Mouse (Mus musculus) kidney, postnatal 10 days (tissue): ENCODE data around the gene Il17re.
A peak's percentile ranks its signal among the peaks of the same experiment; 100 is the strongest.

Experiments used
- DNase-seq: peaks from one replicate; pipeline ENCODE4 v3.0.0; 2021; ENCODE audit warnings: mixed read lengths

Gene Il17re

DNA sequence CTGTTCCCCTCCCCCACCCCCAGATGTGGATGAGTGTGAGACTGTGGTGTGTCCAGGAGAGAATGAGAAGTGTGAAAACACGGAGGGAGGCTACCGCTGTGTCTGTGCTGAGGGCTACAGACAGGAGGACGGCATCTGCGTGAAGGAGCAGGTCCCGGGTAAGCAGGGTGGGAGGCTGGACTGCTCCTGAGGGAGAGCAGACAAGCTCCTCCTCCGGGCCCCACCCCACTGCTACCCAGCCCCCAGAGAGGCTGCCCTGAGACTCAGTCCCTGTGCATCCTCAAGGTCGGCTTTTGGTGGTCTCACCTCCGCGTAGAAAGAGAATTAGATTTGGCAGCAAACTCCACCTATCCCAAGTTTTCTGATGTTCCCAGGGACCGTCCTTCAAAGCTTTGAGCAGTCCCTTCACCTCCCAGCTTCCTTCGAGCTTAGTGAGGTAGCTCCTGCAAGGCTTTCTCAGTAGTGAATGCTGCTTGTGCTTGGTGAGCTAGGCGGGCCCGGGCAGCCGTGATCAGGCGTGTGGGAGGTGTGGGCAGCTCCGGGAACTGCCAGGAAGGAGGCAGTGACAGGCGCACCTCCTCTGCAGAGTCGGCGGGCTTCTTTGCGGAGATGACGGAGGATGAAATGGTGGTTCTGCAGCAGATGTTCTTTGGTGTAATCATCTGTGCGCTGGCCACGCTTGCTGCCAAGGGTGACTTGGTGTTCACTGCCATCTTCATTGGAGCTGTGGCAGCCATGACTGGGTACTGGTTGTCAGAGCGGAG, 34.0 kb downstream of the Il17re start:
- DNase-seq: no peak

DNA sequence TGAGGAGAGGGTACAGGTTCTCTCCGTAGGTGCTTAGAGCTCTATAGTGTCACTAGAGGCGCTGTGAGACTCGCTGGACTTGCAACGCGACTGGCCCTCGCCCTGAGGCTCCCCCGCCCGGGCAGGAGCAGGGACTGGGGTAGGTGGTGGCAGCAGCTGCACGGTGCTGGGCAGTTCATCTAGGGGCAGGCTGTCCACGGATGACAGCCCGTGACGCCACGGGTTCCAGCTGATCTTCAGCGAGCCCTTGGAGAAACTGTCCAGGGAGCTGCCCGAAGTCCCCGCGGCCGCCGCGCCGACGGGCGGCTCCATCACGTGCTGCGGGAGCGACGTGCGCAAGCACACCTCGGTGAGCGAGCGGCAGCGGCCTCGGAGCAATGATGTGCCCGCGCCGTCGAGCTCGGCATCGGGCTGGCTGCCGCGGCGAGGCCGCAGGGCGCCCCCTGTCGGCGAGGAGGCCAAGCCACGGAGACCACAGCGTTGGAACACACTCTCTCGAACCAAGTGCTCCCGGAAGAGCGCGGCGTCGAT, 36.0 kb downstream of the Il17re start:
- peak; percentile 89 for DNase-seq

- DNase-seq: peak; percentile 20
Measured at GRCm38 (mm10) chr6:113495071-113495675, 36.9 kb downstream of the Il17re start.

DNA sequence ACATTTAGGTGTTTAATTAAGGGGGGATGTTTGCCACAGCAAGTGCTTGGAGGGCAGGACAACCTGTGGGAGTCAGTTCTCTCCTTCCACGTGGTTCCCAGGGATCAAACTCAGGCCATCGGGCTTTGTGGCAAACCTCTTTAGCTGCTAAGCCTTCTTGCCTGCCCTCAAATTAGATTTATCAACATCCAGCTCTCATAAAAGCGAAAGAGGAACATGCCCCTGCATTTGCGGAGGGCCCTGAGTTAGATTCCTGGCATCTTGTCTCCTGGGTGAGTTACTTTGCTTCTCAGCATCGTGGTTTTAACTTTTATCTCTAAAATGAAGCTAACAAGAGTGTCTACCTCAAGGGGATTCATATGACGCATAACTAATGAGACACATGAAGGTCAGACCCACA, 41.1 kb downstream of the Il17re start:
- no peak for DNase-seq

- DNase-seq: peak; percentile 26
Measured at GRCm38 (mm10) chr6:113501388-113502084, 43.3 kb downstream of the Il17re start, which contains the start of gene Prrt3. Prrt3 (minus strand) TSS chr6:113501931.

- DNase-seq: no peak
Measured at GRCm38 (mm10) chr6:113502801-113503200, 44.5 kb downstream of the Il17re start.

DNA sequence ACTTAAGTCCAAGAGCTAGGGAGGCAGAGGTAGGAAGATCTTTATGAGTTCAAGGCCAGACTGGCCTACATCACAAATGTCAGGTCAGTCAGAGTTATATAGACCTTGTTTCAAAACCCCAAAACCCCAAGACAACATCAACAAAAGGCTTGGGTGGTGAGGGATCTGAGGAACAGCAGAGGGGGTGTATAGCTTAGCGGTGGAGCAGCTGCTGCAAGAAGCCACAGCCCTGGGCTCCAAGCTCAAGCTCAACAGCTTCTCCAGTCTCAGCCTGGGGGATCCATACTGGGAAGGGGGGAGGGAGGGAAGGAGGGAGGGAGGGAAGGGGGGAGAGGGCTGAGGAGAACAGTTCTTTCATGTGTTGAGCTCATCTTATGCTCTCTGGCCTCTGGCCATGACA, 47.4 kb downstream of the Il17re start:
- DNase-seq: no peak

DNA sequence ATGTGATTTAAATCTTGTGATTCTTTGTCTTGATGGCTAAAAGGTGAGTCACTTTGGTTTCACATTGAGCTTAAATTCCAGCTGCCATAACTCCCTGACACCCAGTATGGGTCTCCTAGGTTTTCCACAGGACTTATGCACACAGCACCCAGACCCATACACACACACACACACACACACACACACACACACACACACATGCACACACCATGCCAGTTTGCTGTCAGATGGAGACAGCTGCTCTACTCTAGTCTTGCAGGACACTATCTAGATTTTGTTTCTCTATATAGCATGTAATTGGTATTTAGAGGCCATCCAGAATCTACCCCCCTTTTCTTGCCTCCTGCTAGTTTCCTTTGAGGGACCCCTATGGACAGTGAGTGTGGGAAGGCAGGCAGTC, 48.8 kb downstream of the Il17re start:
- DNase-seq: no peak

DNA sequence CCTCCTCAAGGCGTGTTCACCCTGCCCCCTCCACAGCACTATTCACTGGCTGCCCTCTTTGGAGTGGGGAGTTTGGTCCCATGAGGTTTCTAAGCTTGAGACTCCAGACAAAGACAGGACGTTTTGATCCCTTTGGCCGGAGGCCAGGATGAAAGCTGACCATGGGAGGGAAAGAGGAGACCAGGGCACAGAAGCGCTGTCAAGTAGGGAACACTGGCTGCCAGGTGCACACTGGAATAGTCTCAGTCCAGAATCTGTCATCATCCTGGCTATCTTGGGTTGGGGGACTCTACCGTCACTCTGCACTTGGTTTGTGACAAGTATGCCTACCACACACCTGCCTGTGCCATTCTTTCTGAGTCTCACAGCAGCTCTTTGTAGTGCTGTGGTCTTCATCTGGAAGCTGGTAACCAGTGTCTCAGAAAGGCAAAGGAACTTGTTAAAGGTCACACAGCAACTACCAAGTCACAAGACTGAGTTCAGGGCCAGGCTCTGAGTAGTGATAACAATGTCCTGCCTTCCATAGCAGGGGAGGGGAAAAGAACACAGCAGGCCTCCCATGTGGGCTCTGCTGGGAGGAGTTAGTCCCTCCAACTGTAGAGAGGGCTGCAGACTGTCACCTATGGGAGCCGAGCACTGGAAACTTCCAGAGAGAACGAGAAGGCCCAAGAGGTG, 50.1 kb downstream of the Il17re start:
- no peak for DNase-seq

GRCm38 (mm10) chr6:113508947-113509280, 50.6 kb downstream of the Il17re start:
- DNase-seq: no peak

DNA sequence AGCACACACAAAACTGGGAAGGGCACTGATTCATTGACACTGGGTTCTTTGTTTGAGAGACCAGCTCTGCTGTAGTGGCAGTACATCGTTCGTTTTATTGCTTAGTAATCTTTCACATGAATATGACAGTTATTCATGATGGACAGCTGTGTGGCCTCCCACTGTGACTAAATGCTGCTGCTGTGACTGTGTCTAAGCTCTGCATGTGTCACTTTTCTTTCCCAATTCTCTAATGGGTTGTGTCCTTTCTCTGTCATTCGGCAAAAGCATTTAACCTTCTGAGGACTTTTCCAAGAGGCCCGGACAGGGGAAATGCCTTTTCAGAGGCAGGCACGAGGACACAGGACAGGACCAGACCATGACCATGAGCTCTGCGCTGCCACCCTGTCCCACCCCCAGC, 55.7 kb downstream of the Il17re start:
- DNase-seq: no peak

DNA sequence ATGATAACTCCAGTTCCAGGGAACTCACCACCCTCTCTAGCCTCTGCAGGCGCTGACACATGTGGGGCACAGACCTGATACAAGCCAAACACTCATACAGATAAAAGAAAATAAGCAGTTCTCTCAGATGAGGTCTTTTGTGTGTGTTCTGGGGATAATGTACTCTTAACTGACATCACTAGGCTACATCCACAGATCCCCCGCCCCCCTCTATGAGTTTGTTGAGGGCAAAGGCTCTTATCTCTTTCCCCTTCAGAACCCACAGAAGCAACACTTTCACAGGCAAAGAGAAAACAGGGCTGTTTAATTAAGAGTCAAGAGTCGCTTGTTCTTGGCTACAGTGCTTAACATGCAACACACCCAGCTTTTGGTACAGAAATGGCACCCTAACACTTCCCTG, 56.3 kb downstream of the Il17re start:
- DNase-seq: no peak

GRCm38 (mm10) chr6:113517434-113518080, 59.3 kb downstream of the Il17re start:
- DNase-seq: no peak
